Mouse (Mus musculus) adipocyte (in vitro differentiated cells): ENCODE measurements around the gene Phactr1.

Experiments
- DNase-seq: peaks from one replicate; pipeline ENCODE4 v3.0.0-alpha.2; 2016; ENCODE audit warnings: low spot score

Phactr1 gene

GRCm38 (mm10) chr13:43030222-43030621 is 349.8 kb downstream of the Phactr1 start:
- DNase-seq, result no peak

GRCm38 (mm10) chr13:43032451-43032850 is 352.0 kb downstream of the Phactr1 start:
- peak; percentile 26 for DNase-seq

GRCm38 (mm10) chr13:43036510-43036909 is 356.1 kb downstream of the Phactr1 start:
- no peak for DNase-seq

- no peak for DNase-seq
These were observed 362.3 kb downstream of the Phactr1 start for GRCm38 (mm10) chr13:43042766-43043165.

GRCm38 (mm10) chr13:43048553-43048952 is 368.1 kb downstream of the Phactr1 start:
- no peak for DNase-seq

GRCm38 (mm10) chr13:43053201-43053600 is 372.8 kb downstream of the Phactr1 start:
- no peak for DNase-seq

- DNase-seq, result no peak
These were observed 374.7 kb downstream of the Phactr1 start for GRCm38 (mm10) chr13:43055136-43055535.

GRCm38 (mm10) chr13:43057104-43057503 is 376.7 kb downstream of the Phactr1 start:
- no peak for DNase-seq

- no peak for DNase-seq
These were observed 382.9 kb downstream of the Phactr1 start for GRCm38 (mm10) chr13:43063355-43063754.

- DNase-seq, result no peak
These were observed 388.4 kb downstream of the Phactr1 start for GRCm38 (mm10) chr13:43068716-43069265.

GRCm38 (mm10) chr13:43070496-43070895 is 390.1 kb downstream of the Phactr1 start:
- DNase-seq, result no peak

- no peak for DNase-seq
These were observed 390.5 kb downstream of the Phactr1 start for GRCm38 (mm10) chr13:43070971-43071370.

- DNase-seq, result no peak
These were observed 395.0 kb downstream of the Phactr1 start for GRCm38 (mm10) chr13:43075456-43075855.

- no peak for DNase-seq
These were observed 397.1 kb downstream of the Phactr1 start for GRCm38 (mm10) chr13:43077485-43077884.

- peak; percentile 8 for DNase-seq
These were observed 404.8 kb downstream of the Phactr1 start for GRCm38 (mm10) chr13:43085226-43085625.

GRCm38 (mm10) chr13:43094365-43094764 is 413.9 kb downstream of the Phactr1 start:
- DNase-seq, result peak; percentile 5

GRCm38 (mm10) chr13:43102943-43103342 is 422.5 kb downstream of the Phactr1 start:
- no peak for DNase-seq

- no peak for DNase-seq
These were observed 424.1 kb downstream of the Phactr1 start for GRCm38 (mm10) chr13:43104496-43104895.

GRCm38 (mm10) chr13:43112280-43112679 is 431.9 kb downstream of the Phactr1 start:
- DNase-seq, result no peak

- DNase-seq, result no peak
These were observed 432.3 kb downstream of the Phactr1 start for GRCm38 (mm10) chr13:43112707-43113106.

GRCm38 (mm10) chr13:43113141-43113540 is 432.7 kb downstream of the Phactr1 start:
- DNase-seq, result no peak

GRCm38 (mm10) chr13:43122306-43123070 is 442.1 kb downstream of the Phactr1 start:
- no peak for DNase-seq

- DNase-seq, result no peak
These were observed 443.7 kb downstream of the Phactr1 start for GRCm38 (mm10) chr13:43123895-43124682.
